Mouse (Mus musculus) kidney, adult 11 months (tissue): ENCODE data around the gene Tmem178b.

Experiments
- DNase-seq: peaks from one replicate; pipeline ENCODE4 v3.0.0; 2022

The Tmem178b gene

GRCm38 (mm10) chr6:40200661-40201060 is 327.6 kb downstream of the Tmem178b start:
- no peak for DNase-seq

GRCm38 (mm10) chr6:40202602-40203001 is 329.5 kb downstream of the Tmem178b start:
- no peak for DNase-seq

- DNase-seq: no peak
Measured at GRCm38 (mm10) chr6:40205380-40205779, 332.3 kb downstream of the Tmem178b start.

GRCm38 (mm10) chr6:40208014-40208413 is 334.9 kb downstream of the Tmem178b start:
- DNase-seq: no peak

GRCm38 (mm10) chr6:40209172-40209571 is 336.1 kb downstream of the Tmem178b start:
- no peak for DNase-seq

- no peak for DNase-seq
Measured at GRCm38 (mm10) chr6:40217154-40217553, 344.1 kb downstream of the Tmem178b start.

- no peak for DNase-seq
Measured at GRCm38 (mm10) chr6:40217651-40218050, 344.6 kb downstream of the Tmem178b start.

GRCm38 (mm10) chr6:40220634-40221120 is 347.6 kb downstream of the Tmem178b start:
- DNase-seq: no peak

- no peak for DNase-seq
Measured at GRCm38 (mm10) chr6:40225585-40226280, 352.7 kb downstream of the Tmem178b start.

- DNase-seq: no peak
Measured at GRCm38 (mm10) chr6:40228981-40229380, 355.9 kb downstream of the Tmem178b start.

- no peak for DNase-seq
Measured at GRCm38 (mm10) chr6:40229985-40230384, 356.9 kb downstream of the Tmem178b start.

GRCm38 (mm10) chr6:40234066-40234465 is 361.0 kb downstream of the Tmem178b start:
- DNase-seq: no peak

- peak; percentile 40 for DNase-seq
Measured at GRCm38 (mm10) chr6:40235793-40236470, 362.9 kb downstream of the Tmem178b start.

- peak; percentile 87 for DNase-seq
Measured at GRCm38 (mm10) chr6:40236841-40237765, 364.0 kb downstream of the Tmem178b start.

GRCm38 (mm10) chr6:40238857-40239256 is 365.8 kb downstream of the Tmem178b start:
- DNase-seq: no peak

GRCm38 (mm10) chr6:40240671-40241070 is 367.6 kb downstream of the Tmem178b start:
- peak; percentile 48 for DNase-seq

GRCm38 (mm10) chr6:40247398-40247946 is 374.4 kb downstream of the Tmem178b start:
- DNase-seq: peak; percentile 6

GRCm38 (mm10) chr6:40249939-40250338 is 376.9 kb downstream of the Tmem178b start:
- no peak for DNase-seq

GRCm38 (mm10) chr6:40263687-40264086 is 390.6 kb downstream of the Tmem178b start:
- DNase-seq: no peak

GRCm38 (mm10) chr6:40300707-40301106 is 427.6 kb downstream of the Tmem178b start:
- no peak for DNase-seq

- DNase-seq: peak; percentile 28
Measured at GRCm38 (mm10) chr6:40303379-40303778, 430.3 kb downstream of the Tmem178b start.
